Mouse (Mus musculus) midbrain, embryonic 10.5 days (tissue): ENCODE results near the gene Znhit2. TPM values are rescaled to one million over a fixed set of nuclear protein-coding genes. Genes with fewer than 3 reads are reported as not detected.

ENCODE experiments used
- DNase-seq: peaks from one replicate; pipeline ENCODE4 v3.0.0-alpha.2; 2017; ENCODE audit warnings: low spot score
- H3K27ac ChIP-seq: fragments of 300-500 bp; sonication (generic); replicated peaks from 2 replicates; pipeline ENCODE4 v1.5.1; 2016; ENCODE audit warnings: mild to moderate bottlenecking
- H3K27me3 ChIP-seq: fragments of 300-500 bp; sonication (generic); 2 replicates; pipeline ENCODE4 v1.6.1; 2016; ENCODE audit warnings: low read depth, mild to moderate bottlenecking; ENCODE audit not compliant: poor library complexity, severe bottlenecking
- H3K36me3 ChIP-seq: fragments of 300-500 bp; sonication (generic); 2 replicates; pipeline ENCODE4 v1.6.1; 2016; ENCODE audit warnings: mild to moderate bottlenecking, moderate library complexity
- H3K4me1 ChIP-seq: fragments of 300-500 bp; sonication (generic); 2 replicates; pipeline ENCODE4 v1.6.1; 2016
- H3K4me3 ChIP-seq: fragments of 300-500 bp; sonication (generic); 2 replicates; pipeline ENCODE4 v1.5.1; 2016; ENCODE audit warnings: mild to moderate bottlenecking, moderate library complexity
- H3K9me3 ChIP-seq: fragments of 300-500 bp; sonication (generic); replicated peaks from 2 replicates; pipeline ENCODE4 v1.6.1; 2016; ENCODE audit warnings: mild to moderate bottlenecking
- WGBS: fragments of 180-500 bp; shearing (Covaris S2); methylation state at CpG from one replicate; pipeline ENCODE4 v1.1.7; 2016; 5-methylcytosine and 5-hydroxymethylcytosine counted together
- polyA plus RNA-seq: library from polyadenylated mRNA; unstranded; fragments of >200 nt; fragmentation: Nextera tagmentation; extraction: Ambion mirVana; gene quantifications from 2 replicates; pipeline ENCODE4 v1.2.1, GENCODE M21; 2016

Gene Znhit2
- polyA plus RNA-seq, 1 experiment from 2014 or later, result 36.6 TPM

- H3K36me3 ChIP-seq, result peaks cover 66% of the 10 kb centered on the region
Measured at GRCm38 (mm10) chr19:6048681-6049410, 12.1 kb upstream of the Znhit2 start.

DNA sequence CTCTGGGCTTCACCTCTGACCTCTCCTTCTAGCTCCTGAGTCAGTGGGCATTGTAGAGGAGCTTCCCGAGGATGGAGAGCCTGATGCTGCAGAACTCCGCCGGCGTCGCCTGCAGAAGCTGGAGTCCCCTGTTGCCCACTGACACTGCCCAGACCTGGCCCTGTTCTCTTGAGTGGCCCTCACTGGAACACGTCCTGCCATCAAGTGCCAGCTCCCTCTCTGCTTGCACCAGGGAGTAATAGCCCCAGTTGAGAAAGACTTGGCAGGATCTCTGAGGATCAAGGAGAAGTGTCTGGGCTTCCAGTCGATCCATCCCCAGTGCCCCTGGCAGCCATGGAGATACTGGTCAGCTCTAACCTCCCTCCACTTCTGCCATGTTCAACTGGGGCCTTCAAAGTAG, 8.5 kb upstream of the Znhit2 start:
- no peak for DNase-seq
- 88% methylated on average over 7 of the region's 7 CpGs for WGBS
- H3K27me3 ChIP-seq, result no peaks in the 10 kb centered on the region
- H3K9me3 ChIP-seq, result no peaks in the 10 kb centered on the region
- H3K4me3 ChIP-seq, result peak overlapping the region; percentile 8; the same call in 1 of the 2 replicates
- H3K36me3 ChIP-seq, result peaks cover 83% of the 10 kb centered on the region
- H3K4me1 ChIP-seq, result peaks cover 20% of the 10 kb centered on the region
- H3K27ac ChIP-seq, result no peak overlapping the region

More at GRCm38 (mm10) chr19:6048681-6049410, 12.1 kb upstream of the Znhit2 start:
- Histone ChIP-seq H3K9me3 (no peaks in the 10 kb centered on the region), H3K27me3 (no peaks in the 10 kb centered on the region), H3K27ac (no peak overlapping the region), H3K4me3 (peak overlapping the region; percentile 97), H3K4me1 (peaks cover 23% of the 10 kb centered on the region)
- 91% methylated on average over 11 of the region's 11 CpGs for WGBS
- no peak for DNase-seq

- Histone ChIP-seq H3K36me3 (peaks cover 77% of the 10 kb centered on the region), H3K27ac (no peak overlapping the region), H3K9me3 (no peaks in the 10 kb centered on the region), H3K4me1 (peaks cover 20% of the 10 kb centered on the region), H3K4me3 (no peak overlapping the region), H3K27me3 (no peaks in the 10 kb centered on the region)
- WGBS, result 91% methylated on average over 5 of the region's 5 CpGs
- no peak for DNase-seq
Measured at GRCm38 (mm10) chr19:6054296-6054695, 6.7 kb upstream of the Znhit2 start.

DNA sequence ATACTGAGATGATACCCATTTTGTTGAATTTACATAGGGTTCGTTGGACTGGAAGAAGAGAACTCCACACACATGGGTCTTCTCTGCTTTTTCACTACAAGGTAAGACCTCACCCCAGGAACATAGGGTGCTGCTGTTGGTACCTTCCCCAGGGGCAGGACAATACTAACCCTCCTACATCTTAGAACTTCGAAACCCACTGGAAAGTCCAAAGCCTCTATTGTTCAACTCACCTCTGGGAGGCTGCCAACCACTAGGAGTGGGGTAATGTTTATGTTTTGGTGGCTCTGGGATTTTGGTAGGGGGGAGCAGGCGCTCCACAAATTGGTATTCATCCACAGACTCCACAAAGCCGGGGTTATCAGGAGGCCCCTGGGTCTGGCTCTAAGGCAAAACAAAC, 4.3 kb upstream of the Znhit2 start:
- no peak for DNase-seq
- Histone ChIP-seq H3K4me3 (peak overlapping the region; percentile 92), H3K27ac (peak overlapping the region; percentile 96; the same call in 1 of the 2 replicates), H3K36me3 (peaks cover 64% of the 10 kb centered on the region), H3K9me3 (no peaks in the 10 kb centered on the region), H3K4me1 (peaks cover 30% of the 10 kb centered on the region), H3K27me3 (no peaks in the 10 kb centered on the region)
- WGBS, result 65% methylated on average over 4 of the region's 4 CpGs

- DNase-seq, result peak; percentile 98
- Histone ChIP-seq H3K9me3 (no peaks in the 10 kb centered on the region), H3K27me3 (no peaks in the 10 kb centered on the region), H3K27ac (peak within 1 kb of the TSS; percentile 96), H3K4me1 (peaks cover 38% of the 10 kb centered on the region), H3K4me3 (peak within 1 kb of the TSS; percentile 92), H3K36me3 (peaks cover 58% of the 10 kb centered on the region)
- under 1% methylated on average over 63 of the region's 63 CpGs for WGBS
Measured at GRCm38 (mm10) chr19:6057313-6058096, 3.5 kb upstream of the Znhit2 start, which contains the start of the genes Mrpl49 and Fau. TSS of gene Mrpl49 (minus strand) at chr19:6057785. TSS of gene Fau (plus strand) at chr19:6057844.

- peaks cover 49% of the 10 kb centered on the region for H3K4me1 ChIP-seq
- H3K9me3 ChIP-seq, result no peaks in the 10 kb centered on the region
- H3K27me3 ChIP-seq, result no peaks in the 10 kb centered on the region
- WGBS, result 40% methylated on average over 5 of the region's 5 CpGs
- peaks cover 58% of the 10 kb centered on the region for H3K36me3 ChIP-seq
- H3K4me3 ChIP-seq, result peak overlapping the region; percentile 92
- peak overlapping the region; percentile 96 for H3K27ac ChIP-seq
- no peak for DNase-seq
Measured at GRCm38 (mm10) chr19:6058513-6058912, 2.5 kb upstream of the Znhit2 start.

DNA sequence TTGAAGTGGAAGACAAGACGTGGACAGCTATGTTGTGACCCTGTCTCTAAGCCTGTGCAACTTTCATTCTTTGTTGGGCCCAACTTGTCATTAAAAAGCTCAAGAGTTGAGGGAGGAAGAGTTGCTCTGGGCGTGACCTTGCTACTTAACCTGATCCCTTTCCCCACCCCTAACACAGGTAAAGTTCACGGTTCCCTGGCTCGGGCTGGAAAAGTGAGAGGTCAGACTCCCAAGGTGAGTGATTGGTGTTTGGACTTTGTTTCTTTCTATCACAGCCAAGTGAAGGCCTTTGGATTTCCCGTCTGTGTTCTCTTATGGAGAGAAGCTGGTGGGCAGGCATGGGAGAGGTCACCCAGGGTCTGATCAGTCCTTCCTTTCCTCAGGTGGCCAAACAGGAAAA, 2.0 kb upstream of the Znhit2 start:
- Histone ChIP-seq H3K27me3 (no peaks in the 10 kb centered on the region), H3K27ac (no peak overlapping the region), H3K4me1 (peaks cover 49% of the 10 kb centered on the region), H3K4me3 (peak overlapping the region; percentile 92), H3K9me3 (no peaks in the 10 kb centered on the region), H3K36me3 (peaks cover 54% of the 10 kb centered on the region)
- WGBS, result 88% methylated on average over 5 of the region's 5 CpGs
- no peak for DNase-seq

- DNase-seq, result peak; percentile 47
- peaks cover 49% of the 10 kb centered on the region for H3K4me1 ChIP-seq
- peaks cover 33% of the 10 kb centered on the region for H3K36me3 ChIP-seq
- peak overlapping the region; percentile 83 for H3K4me3 ChIP-seq
- no peaks in the 10 kb centered on the region for H3K27me3 ChIP-seq
- H3K27ac ChIP-seq, result peak overlapping the region; percentile 92
- WGBS, result 3% methylated on average over 44 of the region's 44 CpGs
- no peaks in the 10 kb centered on the region for H3K9me3 ChIP-seq
Measured at GRCm38 (mm10) chr19:6061641-6062302, 780 bp downstream of the Znhit2 start.

DNA sequence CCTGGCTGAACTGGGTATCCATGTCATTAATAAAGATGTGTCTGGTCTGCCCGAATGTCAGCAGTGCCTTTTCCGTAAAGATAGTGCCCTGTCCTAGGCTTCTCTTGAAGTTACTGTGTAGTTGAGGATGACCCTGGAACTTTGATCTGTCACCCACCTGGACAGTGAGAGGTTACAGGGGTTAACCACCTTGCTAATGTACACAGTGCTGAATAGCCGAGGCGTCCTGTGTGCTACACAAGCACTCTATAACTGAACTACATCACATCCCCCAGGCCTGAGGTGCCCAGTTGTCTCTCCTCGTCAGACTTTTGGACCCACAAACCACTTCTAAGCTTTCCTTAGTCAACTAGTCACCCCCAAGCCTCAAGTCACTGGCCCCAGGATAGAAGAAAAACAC, 1.4 kb downstream of the Znhit2 start:
- no peak for DNase-seq
- peaks cover 33% of the 10 kb centered on the region for H3K36me3 ChIP-seq
- WGBS, result 80% methylated on average over 5 of the region's 5 CpGs
- H3K9me3 ChIP-seq, result no peaks in the 10 kb centered on the region
- H3K27me3 ChIP-seq, result no peaks in the 10 kb centered on the region
- H3K27ac ChIP-seq, result peak overlapping the region; percentile 92
- H3K4me3 ChIP-seq, result peak overlapping the region; percentile 83
- peaks cover 53% of the 10 kb centered on the region for H3K4me1 ChIP-seq

GRCm38 (mm10) chr19:6063081-6063480, 2.1 kb downstream of the Znhit2 start:
- peaks cover 60% of the 10 kb centered on the region for H3K4me1 ChIP-seq
- DNase-seq, result no peak
- no peak overlapping the region for H3K27ac ChIP-seq
- H3K4me3 ChIP-seq, result peak overlapping the region; percentile 83; the same call in 1 of the 2 replicates
- 93% methylated on average over 6 of the region's 6 CpGs for WGBS
- H3K27me3 ChIP-seq, result no peaks in the 10 kb centered on the region
- H3K9me3 ChIP-seq, result no peaks in the 10 kb centered on the region
- H3K36me3 ChIP-seq, result peaks cover 33% of the 10 kb centered on the region

GRCm38 (mm10) chr19:6066571-6066970, 5.6 kb downstream of the Znhit2 start:
- DNase-seq, result no peak
- Histone ChIP-seq H3K36me3 (peaks cover 44% of the 10 kb centered on the region), H3K4me3 (peak overlapping the region; percentile 73), H3K4me1 (peaks cover 46% of the 10 kb centered on the region), H3K27me3 (no peaks in the 10 kb centered on the region), H3K9me3 (no peaks in the 10 kb centered on the region), H3K27ac (peak overlapping the region; percentile 88)
- WGBS, result 41% methylated on average over 5 of the region's 5 CpGs

DNA sequence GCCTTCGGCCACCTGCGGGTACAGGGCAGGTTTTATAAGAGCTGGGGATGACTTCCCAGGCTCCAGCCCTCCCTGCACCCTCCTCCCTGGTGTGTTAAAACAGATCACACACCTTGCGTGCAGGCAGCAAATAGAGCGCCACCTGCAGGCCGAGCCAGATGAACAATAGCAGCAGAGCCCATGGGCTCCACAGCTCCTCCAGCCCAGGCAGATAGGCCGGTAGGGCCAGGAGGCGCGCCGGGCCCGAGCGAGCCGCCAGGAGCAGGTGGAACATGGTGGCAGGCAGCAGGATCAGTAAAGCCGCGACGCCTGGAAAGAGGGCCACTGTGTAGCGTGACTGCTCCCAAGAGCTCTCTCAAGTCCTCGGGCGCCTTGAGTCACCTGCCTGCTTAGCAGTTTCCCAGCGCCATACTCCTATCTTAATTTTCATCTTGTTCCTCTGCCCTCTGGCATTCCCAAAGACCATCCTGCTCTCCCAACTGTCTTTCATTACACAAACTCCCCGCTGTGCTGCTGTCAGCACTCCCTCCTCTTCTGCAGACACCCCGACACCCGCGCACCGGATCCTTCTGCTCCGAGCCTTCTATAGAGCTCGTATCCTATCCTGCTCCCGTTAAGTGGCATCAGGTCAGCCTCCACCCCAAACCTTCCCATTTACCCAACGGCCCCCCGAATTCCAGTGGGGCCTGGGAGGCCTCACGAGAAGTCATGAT, 6.2 kb downstream of the Znhit2 start:
- Histone ChIP-seq H3K27ac (peak overlapping the region; percentile 88), H3K27me3 (no peaks in the 10 kb centered on the region), H3K36me3 (peaks cover 45% of the 10 kb centered on the region), H3K4me3 (peak overlapping the region; percentile 73), H3K9me3 (no peaks in the 10 kb centered on the region), H3K4me1 (peaks cover 40% of the 10 kb centered on the region)
- 2% methylated on average over 30 of the region's 30 CpGs for WGBS
- DNase-seq, result peak; percentile 88
